Mouse (Mus musculus) macrophage (primary cell): Measurements from ENCODE around the gene Ccl2. TPM values are rescaled to one million over a fixed set of nuclear protein-coding genes. Genes with fewer than 3 reads are reported as not detected.

ENCODE experiments used
- H3K27ac ChIP-seq: fragments of 350-480 bp; formaldehyde crosslinking; 2 replicates; pipeline ENCODE4 v1.9.0; 2021
- H3K36me3 ChIP-seq: fragments of 350-480 bp; formaldehyde crosslinking; 2 replicates; pipeline ENCODE4 v1.9.0; 2021; ENCODE audit errors: inconsistent target
- H3K4me3 ChIP-seq: fragments of 350-480 bp; formaldehyde crosslinking; 2 replicates; pipeline ENCODE4 v1.9.0; 2021; ENCODE audit errors: inconsistent target
- H3K79me2 ChIP-seq: fragments of 350-480 bp; formaldehyde crosslinking; 2 replicates; pipeline ENCODE4 v1.9.0; 2021; ENCODE audit errors: inconsistent target
- WGBS: methylation state at CpG from one replicate; pipeline ENCODE4 v1.1.7; 2026; ENCODE audit warnings: inconsistent platforms; ENCODE audit not compliant: missing documents; 5-methylcytosine and 5-hydroxymethylcytosine counted together
- polyA plus RNA-seq: library from polyadenylated mRNA; stranded (reverse); fragments of 250-400 nt; gene quantifications from 3 replicates; pipeline ENCODE4 v1.2.4, GENCODE M21; 2018; ENCODE audit warnings: inconsistent platforms

Gene Ccl2
- polyA plus RNA-seq, 1 experiment from 2014 or later, result 58.0 TPM

DNA sequence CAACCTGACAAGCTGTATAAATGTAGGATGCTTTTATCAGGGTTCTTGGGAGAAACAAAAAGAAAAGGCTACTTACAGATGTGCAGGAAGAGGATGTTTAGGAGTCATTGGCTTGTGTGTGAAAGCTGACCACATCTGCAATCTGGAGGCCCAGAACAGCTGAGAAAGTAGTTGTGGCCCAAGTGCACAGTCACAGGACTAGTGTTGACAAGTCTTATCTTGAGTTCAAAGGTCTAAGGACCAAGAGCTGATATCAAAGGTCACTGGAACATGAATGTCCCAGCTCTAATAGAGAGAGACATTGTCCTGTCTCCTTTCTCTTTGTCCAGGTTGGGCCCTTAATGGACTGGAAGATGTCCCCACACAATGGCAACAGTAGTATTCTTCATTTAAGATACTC, 15.6 kb upstream of the Ccl2 start:
- H3K27ac ChIP-seq, result no peak overlapping the region
- H3K4me3 ChIP-seq, result no peak overlapping the region
- H3K36me3 ChIP-seq, result no peaks in the 10 kb centered on the region
- H3K79me2 ChIP-seq, result no peaks in the 10 kb centered on the region

GRCm38 (mm10) chr11:82021406-82021805, 14.0 kb upstream of the Ccl2 start:
- Histone ChIP-seq H3K4me3 (no peak overlapping the region), H3K36me3 (no peaks in the 10 kb centered on the region), H3K79me2 (no peaks in the 10 kb centered on the region), H3K27ac (peak overlapping the region; percentile 25)
- 30% methylated on average over 3 of the region's 3 CpGs for WGBS

DNA sequence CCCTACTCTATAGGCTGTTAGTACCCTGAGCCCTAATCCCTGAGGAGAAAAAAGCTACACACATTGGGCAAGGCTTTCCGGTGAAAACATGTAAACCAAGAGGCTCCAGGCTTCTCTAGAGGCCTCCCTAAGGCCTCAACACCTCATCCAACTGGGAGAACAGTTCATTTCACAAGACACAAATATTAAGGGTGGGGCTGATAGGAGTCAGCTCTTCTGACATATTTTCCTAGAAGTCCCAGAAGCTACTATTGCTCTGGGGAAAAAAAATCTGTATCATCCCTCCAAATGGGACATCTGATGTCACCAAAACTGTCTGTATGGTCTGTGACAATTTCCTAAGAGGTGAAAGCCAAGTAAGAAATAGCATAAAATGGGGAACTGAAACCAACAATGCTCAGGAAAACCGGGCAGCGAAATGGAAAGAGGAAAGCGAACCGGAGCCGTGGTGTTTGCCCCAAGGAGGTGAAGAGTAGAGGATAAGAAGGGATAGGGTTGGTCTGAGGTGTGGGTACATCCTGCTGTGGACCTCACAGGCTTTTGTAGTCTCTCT, 12.8 kb upstream of the Ccl2 start:
- peak overlapping the region; percentile 94 for H3K27ac ChIP-seq
- no peak overlapping the region for H3K4me3 ChIP-seq
- no peaks in the 10 kb centered on the region for H3K36me3 ChIP-seq
- H3K79me2 ChIP-seq, result no peaks in the 10 kb centered on the region
- WGBS, result 14% methylated on average over 6 of the region's 6 CpGs

GRCm38 (mm10) chr11:82023769-82024168, 11.6 kb upstream of the Ccl2 start:
- H3K36me3 ChIP-seq, result no peaks in the 10 kb centered on the region
- H3K27ac ChIP-seq, result peak overlapping the region; percentile 94
- no peaks in the 10 kb centered on the region for H3K79me2 ChIP-seq
- H3K4me3 ChIP-seq, result no peak overlapping the region
- WGBS, result 9% methylated on average over 4 of the region's 4 CpGs

DNA sequence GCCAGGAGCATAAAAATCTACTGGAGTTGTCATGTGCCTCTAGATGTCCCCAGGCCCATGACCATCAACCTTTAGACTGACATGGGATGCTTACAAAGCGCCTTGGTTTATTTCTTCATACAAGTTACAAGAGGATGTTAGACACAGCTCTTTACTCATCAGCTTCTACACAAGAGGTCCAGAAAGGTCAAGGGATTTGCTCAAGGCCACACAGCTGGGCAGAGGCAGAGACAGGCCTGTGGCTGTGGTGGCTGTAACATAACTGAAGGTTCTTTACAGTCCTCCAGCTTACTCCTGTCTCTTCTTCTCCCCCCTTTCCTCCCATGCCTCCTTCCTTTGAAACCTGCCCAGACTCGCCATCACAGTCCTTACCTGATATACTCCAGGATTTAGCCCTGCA, 5.2 kb upstream of the Ccl2 start:
- no peak overlapping the region for H3K4me3 ChIP-seq
- H3K27ac ChIP-seq, result no peak overlapping the region
- WGBS, result 95% methylated on average over 2 of the region's 2 CpGs
- no peaks in the 10 kb centered on the region for H3K36me3 ChIP-seq
- no peaks in the 10 kb centered on the region for H3K79me2 ChIP-seq

DNA sequence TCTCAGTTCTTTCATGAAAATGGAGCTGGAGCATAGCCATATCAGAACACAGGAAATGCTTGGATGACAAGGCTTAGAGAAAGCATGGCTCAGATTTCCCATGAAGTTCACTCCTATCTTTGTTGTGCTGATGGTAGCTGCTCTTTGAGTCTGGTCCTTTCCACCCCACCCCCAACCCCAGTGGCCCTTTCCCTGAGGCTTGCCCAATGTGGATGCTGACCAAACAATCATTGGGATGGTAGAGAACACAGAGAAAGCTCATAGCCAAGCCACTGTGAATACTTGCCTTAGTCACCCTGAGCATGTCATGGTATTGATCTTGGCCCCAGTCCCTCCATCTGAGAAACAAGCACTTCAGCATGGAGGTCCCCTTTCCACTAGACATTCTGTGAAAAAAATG, 3.2 kb upstream of the Ccl2 start:
- Histone ChIP-seq H3K27ac (peak overlapping the region; percentile 66), H3K36me3 (no peaks in the 10 kb centered on the region), H3K4me3 (no peak overlapping the region), H3K79me2 (peaks cover 17% of the 10 kb centered on the region)

DNA sequence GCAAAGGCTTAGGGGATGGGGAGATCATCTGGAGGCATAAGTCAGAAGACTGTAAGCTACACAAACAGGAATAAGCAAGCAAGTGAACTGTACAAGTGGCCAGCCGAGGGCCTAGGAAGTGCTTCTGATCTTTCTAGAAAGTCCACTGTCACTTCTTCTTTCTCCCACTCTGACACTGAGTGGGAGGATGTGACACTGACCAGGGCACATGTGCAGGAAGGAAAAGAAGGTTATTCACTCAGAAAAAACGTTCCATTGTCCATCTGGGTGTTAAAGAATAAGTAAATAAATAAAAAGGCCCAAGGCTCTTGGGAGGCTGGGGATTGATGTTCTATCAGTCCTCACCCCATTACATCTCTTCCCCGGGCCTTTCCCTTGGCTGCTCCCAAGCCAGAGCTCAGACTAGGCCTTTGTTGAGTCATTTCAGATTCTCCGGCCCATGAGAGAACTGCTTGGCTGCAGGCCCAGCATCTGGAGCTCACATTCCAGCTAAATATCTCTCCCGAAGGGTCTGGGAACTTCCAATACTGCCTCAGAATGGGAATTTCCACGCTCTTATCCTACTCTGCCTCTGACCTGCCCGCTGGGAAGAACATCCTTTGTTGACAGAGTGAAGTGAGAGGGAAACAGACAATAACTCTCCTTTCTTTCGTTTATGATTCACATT, 2.6 kb upstream of the Ccl2 start:
- H3K36me3 ChIP-seq, result no peaks in the 10 kb centered on the region
- H3K4me3 ChIP-seq, result no peak overlapping the region
- peaks cover 19% of the 10 kb centered on the region for H3K79me2 ChIP-seq
- 72% methylated on average over 8 of the region's 8 CpGs for WGBS
- H3K27ac ChIP-seq, result peak overlapping the region; percentile 66

- Histone ChIP-seq H3K4me3 (no peak overlapping the region), H3K27ac (peak overlapping the region; percentile 93)
Measured at GRCm38 (mm10) chr11:82034446-82034845, 925 bp upstream of the Ccl2 start.

GRCm38 (mm10) chr11:82035857-82036256, 486 bp downstream of the Ccl2 start:
- peaks cover 19% of the 10 kb centered on the region for H3K79me2 ChIP-seq

More at GRCm38 (mm10) chr11:82034446-82034845, 925 bp upstream of the Ccl2 start:
- Histone ChIP-seq H3K79me2 (peaks cover 19% of the 10 kb centered on the region), H3K36me3 (no peaks in the 10 kb centered on the region)
- 93% methylated on average over 7 of the region's 7 CpGs for WGBS

GRCm38 (mm10) chr11:82038535-82038934, 3.2 kb downstream of the Ccl2 start, which contains the start of gene Gm17268:
Gene Gm17268, minus strand, starts transcription at chr11:82038562.
- WGBS, result 31% methylated on average over 2 of the region's 2 CpGs
- 0 out of 2 replicates have a peak within 1 kb of the TSS, but pooled peaks have one; percentile 41 for H3K4me3 ChIP-seq
- H3K27ac ChIP-seq, result peak within 1 kb of the TSS; percentile 93
- H3K36me3 ChIP-seq, result no peaks in the 10 kb centered on the region
- H3K79me2 ChIP-seq, result peaks cover 19% of the 10 kb centered on the region

More at GRCm38 (mm10) chr11:82035857-82036256, 486 bp downstream of the Ccl2 start:
- no peaks in the 10 kb centered on the region for H3K36me3 ChIP-seq
- 73% methylated on average over 2 of the region's 2 CpGs for WGBS
- H3K27ac ChIP-seq, result peak overlapping the region; percentile 93
- peak overlapping the region; percentile 41 for H3K4me3 ChIP-seq

DNA sequence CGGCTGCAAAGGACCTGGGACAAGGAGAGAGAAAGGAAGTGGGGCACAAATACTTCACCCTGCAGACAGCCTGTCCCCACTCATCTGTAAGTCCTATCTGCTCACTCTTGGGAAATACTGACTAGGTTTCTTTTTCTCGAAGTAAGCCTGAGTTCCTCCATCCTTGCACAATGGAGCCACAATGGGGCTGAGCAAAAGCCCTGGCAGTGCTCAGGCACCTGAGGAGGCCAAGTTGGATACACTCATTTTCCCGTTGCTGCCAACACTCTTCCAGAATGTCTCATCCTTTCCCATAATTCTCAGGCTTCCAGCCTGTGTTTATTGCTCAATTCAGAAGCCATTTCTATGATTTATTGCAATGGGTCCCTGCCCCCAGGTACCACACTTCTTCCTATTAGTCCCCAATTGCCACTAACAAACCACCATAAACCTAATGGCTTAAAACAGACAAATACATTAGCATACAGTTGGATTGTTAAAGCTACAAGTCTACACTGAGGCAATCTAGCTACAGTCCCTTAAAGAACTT, 3.8 kb downstream of the Ccl2 start:
- H3K4me3 ChIP-seq, result no peak overlapping the region
- H3K27ac ChIP-seq, result peak overlapping the region; percentile 93
- no peaks in the 10 kb centered on the region for H3K36me3 ChIP-seq
- peaks cover 19% of the 10 kb centered on the region for H3K79me2 ChIP-seq
- WGBS, result 28% methylated on average over 3 of the region's 3 CpGs

DNA sequence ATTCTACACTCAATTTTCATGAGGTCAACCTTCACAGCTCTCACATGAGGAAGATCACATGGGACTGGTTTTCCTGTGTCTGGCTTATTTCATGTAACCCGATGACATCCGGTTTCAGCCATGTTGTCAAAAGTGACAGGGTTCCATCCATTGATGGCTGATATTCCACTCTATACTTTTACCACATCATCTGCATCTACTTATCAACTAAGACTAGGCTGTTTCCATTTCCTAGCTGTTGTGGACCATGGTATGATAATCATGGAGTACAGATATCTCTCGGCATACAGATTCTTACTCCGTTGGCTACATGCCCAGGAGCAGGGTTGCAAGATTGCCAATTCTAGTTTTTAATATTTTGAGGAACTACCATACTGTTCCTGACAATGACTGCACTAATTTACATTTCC, 6.3 kb downstream of the Ccl2 start:
- no peak overlapping the region for H3K4me3 ChIP-seq
- H3K27ac ChIP-seq, result peak overlapping the region; percentile 93
- WGBS, result 13% methylated on average over 4 of the region's 4 CpGs
- H3K79me2 ChIP-seq, result peaks cover 19% of the 10 kb centered on the region
- H3K36me3 ChIP-seq, result no peaks in the 10 kb centered on the region

GRCm38 (mm10) chr11:82045471-82045870, 10.1 kb downstream of the Ccl2 start, which contains the start of gene Ccl7:
Gene Ccl7, plus strand, starts transcription at chr11:82045712.
- peaks cover 18% of the 10 kb centered on the region for H3K79me2 ChIP-seq
- H3K36me3 ChIP-seq, result no peaks in the 10 kb centered on the region
- WGBS, result 70% methylated on average over 3 of the region's 3 CpGs
- H3K27ac ChIP-seq, result peak within 1 kb of the TSS; percentile 92
- peak within 1 kb of the TSS; percentile 46 for H3K4me3 ChIP-seq

GRCm38 (mm10) chr11:82047746-82048415, 12.5 kb downstream of the Ccl2 start:
- Histone ChIP-seq H3K4me3 (peak overlapping the region; percentile 46), H3K36me3 (no peaks in the 10 kb centered on the region), H3K27ac (peak overlapping the region; percentile 92), H3K79me2 (peaks cover 18% of the 10 kb centered on the region)
- WGBS, result 45% methylated on average over 6 of the region's 6 CpGs

- 93% methylated on average over 7 of the region's 7 CpGs for WGBS
- Histone ChIP-seq H3K27ac (no peak overlapping the region), H3K79me2 (no peaks in the 10 kb centered on the region), H3K36me3 (no peaks in the 10 kb centered on the region), H3K4me3 (no peak overlapping the region)
Measured at GRCm38 (mm10) chr11:82053849-82054248, 18.5 kb downstream of the Ccl2 start.
